10 mouse cellular contexts compared by ENCODE assay signal in genomic region chr12:102346507-102346906, GRCm38 (mm10).
DNase-seq lines count a peak whose midpoint lies in the region; ATAC-seq lines count a peak whose summit lies in the region.
"Had no signal": no experiment of that assay in that cellular context is flagged by ENCODE, and none has a peak within 500 bp of the region (broad histone marks: within the 10 kb centered on the region; RNA-seq: fewer than 3 reads in every experiment).

No protein-coding gene starts in this region.

- H3K9me3 ChIP-seq in heart, embryonic 11.5 days (replicated peaks; ENCODE audit: control insufficient read depth, low read length): no peaks in the 10 kb centered on the region
- H3K9me3 ChIP-seq: embryonic facial prominence, embryonic 15.5 days; liver, embryonic 15.5 days had no signal

- WGBS in heart, embryonic 11.5 days (ENCODE audit: insufficient replicate concordance): 13% methylated on average over 1 of the region's 1 CpGs

- intact Hi-C loops in left cerebral cortex, postnatal 14 days (cut with DNase I): no loop called here

- H3K27me3 ChIP-seq in heart, embryonic 11.5 days (ENCODE audit: control insufficient read depth, insufficient read depth, low read length): no peaks in the 10 kb centered on the region
- H3K27me3 ChIP-seq: embryonic facial prominence, embryonic 15.5 days; liver, embryonic 15.5 days had no signal

- peak; percentile 69 for DNase-seq in heart, adult 8-10 months (ENCODE audit: low spot score)
- DNase-seq in A20 (ENCODE audit: low read depth, low spot score): peak; percentile 58
- peak; percentile 11 for DNase-seq in MN1 (ENCODE audit: low spot score)
- peak; percentile 65 for DNase-seq in embryo, embryonic 11 days
- peak; percentile 63 to 69 for DNase-seq in left cerebral cortex, postnatal 14 days (ENCODE audit: low spot score in 2 of 2)
- DNase-seq in retina, adult 2 months (ENCODE audit: low read depth, low spot score): peak; percentile 37

- H3K9ac ChIP-seq in heart, embryonic 11.5 days (ENCODE audit: low read depth, low read length): no peak overlapping the region
- H3K9ac ChIP-seq: embryonic facial prominence, embryonic 15.5 days; liver, embryonic 15.5 days had no signal

- H3K4me1 ChIP-seq in heart, embryonic 11.5 days (ENCODE audit: control insufficient read depth, insufficient read depth, low read length): peaks cover 26% of the 10 kb centered on the region
- H3K4me1 ChIP-seq: liver, embryonic 15.5 days had no signal

- H3K36me3 ChIP-seq in heart, embryonic 11.5 days (ENCODE audit: control insufficient read depth, insufficient read depth, low read length): 0 out of 2 replicates have a peak, but pooled peaks cover 4% of the 10 kb centered on the region
- H3K36me3 ChIP-seq: embryonic facial prominence, embryonic 15.5 days; liver, embryonic 15.5 days had no signal

- H3K27ac ChIP-seq in heart, embryonic 11.5 days (ENCODE audit: low read depth, low read length): no peak overlapping the region
- H3K27ac ChIP-seq: embryonic facial prominence, embryonic 15.5 days; liver, embryonic 15.5 days had no signal

- no peak overlapping the region for H3K4me3 ChIP-seq in heart, embryonic 11.5 days (ENCODE audit: low read depth, low read length)
- H3K4me3 ChIP-seq: embryonic facial prominence, embryonic 15.5 days; liver, embryonic 15.5 days had no signal

- ATAC-seq in heart, embryonic 11.5 days (replicated peaks; ENCODE audit: insufficient number of reproducible peaks, low FRiP score, low TSS enrichment): no peak
- no peak for ATAC-seq in erythroid progenitor cell, adult 5-6 weeks (replicated peaks; ENCODE audit: low FRiP score, poor library complexity, severe bottlenecking)

- H3K4me2 ChIP-seq in heart, embryonic 11.5 days: no peak overlapping the region
- H3K4me2 ChIP-seq: embryonic facial prominence, embryonic 15.5 days; liver, embryonic 15.5 days had no signal

Comparison
In these comparisons a context has a peak if more than half of its experiments do, and no peak if none do; other contexts are left out.
1. DNase-seq: peak in every context shown above with its lines; median percentile 69 in heart, adult 8-10 months; 66 in left cerebral cortex, postnatal 14 days; 65 in embryo, embryonic 11 days; 58 in A20; 37 in retina, adult 2 months; 11 in MN1.